Mouse (Mus musculus) limb, embryonic 15.5 days (tissue): Measurements from ENCODE around the gene Cxcr2. TPM values are rescaled to one million over a fixed set of nuclear protein-coding genes. Genes with fewer than 3 reads are reported as not detected.
"Not testable (repeated sequence)": the region's sequence is repeated elsewhere in the genome, so short reads cannot be mapped to it uniquely, and the experiment has no call there.

ENCODE experiments used
- ATAC-seq: fragments of 200-750 bp; cut with Nextera tagmentation; 2 replicates; pipeline ENCODE4 v1.8.0; 2017; ENCODE audit warnings: low read depth, moderate TSS enrichment; ENCODE audit not compliant: insufficient number of reproducible peaks, low FRiP score, low TSS enrichment
- H3K27ac ChIP-seq: fragments of 300-500 bp; sonication (generic); 2 replicates; pipeline ENCODE4 v1.5.1; 2015; ENCODE audit warnings: moderate library complexity, mild to moderate bottlenecking, inconsistent platforms
- H3K27me3 ChIP-seq: fragments of 300-500 bp; sonication (generic); 2 replicates; pipeline ENCODE4 v1.6.1; 2015; ENCODE audit warnings: inconsistent platforms
- H3K36me3 ChIP-seq: fragments of 300-500 bp; sonication (generic); 2 replicates; pipeline ENCODE4 v1.6.1; 2015; ENCODE audit warnings: inconsistent platforms
- H3K4me1 ChIP-seq: fragments of 300-500 bp; sonication (generic); 2 replicates; pipeline ENCODE4 v1.6.1; 2015; ENCODE audit warnings: inconsistent platforms
- H3K4me2 ChIP-seq: fragments of 300-500 bp; sonication (generic); 2 replicates; pipeline ENCODE4 v1.6.1; 2015; ENCODE audit warnings: mild to moderate bottlenecking, inconsistent platforms
- H3K4me3 ChIP-seq: fragments of 300-500 bp; sonication (generic); 2 replicates; pipeline ENCODE4 v1.5.1; 2015; ENCODE audit warnings: mild to moderate bottlenecking, inconsistent platforms
- H3K9ac ChIP-seq: fragments of 300-500 bp; sonication (generic); 2 replicates; pipeline ENCODE4 v1.6.1; 2015; ENCODE audit warnings: inconsistent platforms
- H3K9me3 ChIP-seq: fragments of 300-500 bp; sonication (generic); 2 replicates; pipeline ENCODE4 v1.6.1; 2016; ENCODE audit warnings: inconsistent platforms
- WGBS: fragments of 180-500 bp; shearing (Covaris S2); methylation state at CpG from one replicate; pipeline ENCODE4 v1.1.7; 2015; 5-methylcytosine and 5-hydroxymethylcytosine counted together
- polyA plus RNA-seq: library from polyadenylated mRNA; unstranded; fragments of >200 nt; fragmentation: Nextera tagmentation; extraction: Ambion mirVana; gene quantifications from 2 replicates; pipeline ENCODE4 v1.2.1, GENCODE M21; 2015

Cxcr2 gene
- polyA plus RNA-seq, 1 experiment from 2014 or later: 0.51 TPM

DNA sequence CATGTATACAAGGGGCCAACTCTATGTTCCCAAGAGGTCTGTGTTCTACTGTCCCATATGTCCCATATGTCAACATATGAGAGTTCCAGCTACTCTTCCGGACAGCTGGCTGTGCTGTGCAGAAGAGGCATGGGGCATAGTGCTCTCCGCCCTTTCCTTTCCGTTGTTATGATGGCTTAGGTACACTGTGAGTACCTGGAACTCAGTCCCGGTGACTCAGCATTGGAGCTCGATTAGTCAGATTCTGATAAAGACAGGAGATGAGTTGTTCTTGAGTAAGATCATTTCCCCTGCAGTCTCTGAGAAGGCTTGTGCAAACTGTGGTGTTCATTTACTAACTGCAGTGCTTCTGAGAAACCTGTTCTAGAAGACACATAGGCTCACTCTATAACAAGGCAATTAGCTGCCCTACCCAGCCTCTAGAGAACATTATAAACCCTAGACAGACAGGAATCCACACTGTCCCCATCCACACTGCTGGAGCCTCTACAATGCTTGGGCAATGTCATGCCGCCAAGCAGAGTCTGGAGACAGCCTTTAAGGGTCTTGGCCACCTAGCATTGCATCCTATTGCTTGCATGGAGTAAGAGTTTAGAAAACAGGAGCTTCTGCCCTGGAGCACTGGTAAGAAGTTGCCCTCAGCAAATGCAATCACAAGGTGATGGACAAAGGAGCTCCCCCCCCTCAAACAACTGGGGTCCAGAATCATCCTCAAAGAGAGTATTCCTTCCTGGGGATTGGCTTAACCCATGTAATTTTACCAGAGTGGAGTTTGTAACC, 4.5 kb upstream of the Cxcr2 start:
- H3K27ac ChIP-seq: no peak overlapping the region
- no peaks in the 10 kb centered on the region for H3K36me3 ChIP-seq
- H3K27me3 ChIP-seq: no peaks in the 10 kb centered on the region
- H3K4me2 ChIP-seq: no peak overlapping the region
- no peaks in the 10 kb centered on the region for H3K9me3 ChIP-seq
- H3K9ac ChIP-seq: no peak overlapping the region
- WGBS: 83% methylated on average over 6 of the region's 6 CpGs
- no peaks in the 10 kb centered on the region for H3K4me1 ChIP-seq
- ATAC-seq: no peak
- no peak overlapping the region for H3K4me3 ChIP-seq

DNA sequence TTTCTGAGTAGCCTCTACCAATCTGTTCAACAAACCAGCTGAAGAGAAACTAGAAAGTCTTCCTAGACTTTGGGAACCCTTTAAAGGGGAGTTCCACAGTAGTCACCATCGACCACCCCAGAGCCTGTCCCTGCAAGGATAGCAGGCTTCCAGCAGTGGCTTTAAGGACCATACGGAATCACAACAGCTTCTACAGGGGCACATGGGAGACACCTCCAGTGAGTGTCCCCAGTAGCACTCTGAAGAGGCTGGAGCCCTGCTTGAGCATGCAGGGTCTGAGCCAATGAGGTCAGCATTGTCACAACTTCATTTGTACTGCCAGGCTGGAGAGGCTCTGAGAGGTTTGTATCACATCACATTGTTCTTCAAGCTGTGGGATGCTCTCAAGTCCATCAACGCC, 3.7 kb upstream of the Cxcr2 start:
- Histone ChIP-seq H3K4me3 (no peak overlapping the region), H3K36me3 (no peaks in the 10 kb centered on the region), H3K9me3 (no peaks in the 10 kb centered on the region), H3K9ac (no peak overlapping the region), H3K27me3 (no peaks in the 10 kb centered on the region), H3K4me1 (no peaks in the 10 kb centered on the region), H3K4me2 (no peak overlapping the region), H3K27ac (no peak overlapping the region)
- no peak for ATAC-seq
- WGBS: 73% methylated on average over 3 of the region's 3 CpGs

DNA sequence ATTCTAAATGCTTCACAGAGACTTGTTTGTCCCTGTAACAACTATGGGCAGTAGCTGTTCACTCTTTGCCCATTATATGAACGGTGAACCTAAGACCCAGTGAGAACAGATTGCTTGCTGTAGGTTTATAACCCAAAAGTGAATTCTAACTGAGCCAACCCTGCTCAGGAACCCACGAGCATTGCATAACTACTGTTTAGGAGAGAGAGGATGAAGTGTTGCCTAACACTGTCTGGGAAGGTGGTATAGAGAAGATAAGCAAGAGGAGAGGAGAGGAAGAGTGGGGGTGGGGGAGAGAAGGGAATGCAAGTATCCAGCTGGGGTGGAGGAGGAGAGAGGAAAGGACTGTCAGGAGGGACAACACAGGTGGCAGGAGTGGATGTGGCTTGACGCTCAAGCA, 2.7 kb upstream of the Cxcr2 start:
- no peaks in the 10 kb centered on the region for H3K36me3 ChIP-seq
- H3K4me2 ChIP-seq: no peak overlapping the region
- no peak overlapping the region for H3K27ac ChIP-seq
- no peak overlapping the region for H3K4me3 ChIP-seq
- 67% methylated on average over 3 of the region's 3 CpGs for WGBS
- no peaks in the 10 kb centered on the region for H3K27me3 ChIP-seq
- no peaks in the 10 kb centered on the region for H3K4me1 ChIP-seq
- no peak overlapping the region for H3K9ac ChIP-seq
- no peaks in the 10 kb centered on the region for H3K9me3 ChIP-seq
- no peak for ATAC-seq

DNA sequence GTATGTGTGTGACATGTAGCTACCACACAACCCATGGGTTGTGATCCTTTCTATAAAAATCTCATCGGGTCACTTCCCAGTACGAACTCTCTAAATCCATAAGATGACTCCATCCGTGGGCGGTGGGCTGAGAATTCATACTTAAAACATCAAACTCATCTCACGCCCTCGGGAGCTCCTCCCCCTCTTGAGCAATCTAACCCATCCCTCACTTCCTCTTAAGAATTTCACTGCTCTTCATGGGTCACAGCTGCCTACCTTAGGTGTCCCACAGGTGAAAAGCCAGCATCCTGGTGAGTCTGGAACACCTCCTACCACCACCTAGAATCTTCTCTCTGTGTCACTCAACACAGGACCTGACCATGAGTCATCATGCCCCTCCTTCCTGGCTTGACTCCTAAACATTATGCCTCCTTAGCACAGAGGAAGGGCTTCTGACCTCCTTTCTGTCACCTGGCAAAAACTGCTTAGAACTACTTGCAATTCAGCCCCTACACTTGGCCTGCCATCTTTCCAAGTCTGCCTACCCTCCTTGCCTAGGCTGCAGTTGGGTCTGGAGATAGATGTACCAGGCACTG, 1.7 kb downstream of the Cxcr2 start:
- Histone ChIP-seq H3K9ac (no peak overlapping the region), H3K36me3 (no peaks in the 10 kb centered on the region), H3K9me3 (no peaks in the 10 kb centered on the region), H3K27me3 (no peaks in the 10 kb centered on the region), H3K4me3 (no peak overlapping the region), H3K4me2 (no peak overlapping the region), H3K27ac (no peak overlapping the region), H3K4me1 (no peaks in the 10 kb centered on the region)
- 83% methylated on average over 6 of the region's 6 CpGs for WGBS
- ATAC-seq: no peak

DNA sequence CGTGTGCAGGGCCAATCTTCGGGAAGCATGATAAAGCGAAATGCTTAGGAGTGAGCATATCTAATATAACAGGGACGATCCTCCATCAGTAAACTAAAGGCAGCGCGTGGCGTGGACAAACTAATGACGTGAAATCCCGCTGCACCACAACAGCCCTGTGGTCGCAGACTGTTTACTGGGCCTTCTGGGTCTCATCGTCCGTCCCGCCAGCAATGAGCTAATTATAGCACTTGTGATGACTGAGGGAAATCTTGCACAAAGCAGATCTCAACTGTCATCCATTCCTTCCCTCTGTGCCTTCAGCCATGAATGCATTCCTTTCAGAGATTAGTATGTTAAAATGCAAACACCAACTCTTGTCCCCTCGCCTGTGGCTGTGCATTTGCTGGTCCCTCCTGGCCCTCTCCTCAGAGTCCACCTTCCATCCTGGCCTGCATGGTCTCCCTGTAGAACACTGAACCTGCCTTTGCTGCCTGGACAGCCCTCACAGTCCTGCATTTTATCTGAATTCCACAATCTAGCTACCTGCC, 2.7 kb downstream of the Cxcr2 start:
- H3K9ac ChIP-seq: no peak overlapping the region
- no peak for ATAC-seq
- no peak overlapping the region for H3K4me3 ChIP-seq
- no peaks in the 10 kb centered on the region for H3K36me3 ChIP-seq
- 76% methylated on average over 14 of the region's 14 CpGs for WGBS
- H3K4me1 ChIP-seq: no peaks in the 10 kb centered on the region
- H3K27ac ChIP-seq: no peak overlapping the region
- no peaks in the 10 kb centered on the region for H3K27me3 ChIP-seq
- no peak overlapping the region for H3K4me2 ChIP-seq
- no peaks in the 10 kb centered on the region for H3K9me3 ChIP-seq

DNA sequence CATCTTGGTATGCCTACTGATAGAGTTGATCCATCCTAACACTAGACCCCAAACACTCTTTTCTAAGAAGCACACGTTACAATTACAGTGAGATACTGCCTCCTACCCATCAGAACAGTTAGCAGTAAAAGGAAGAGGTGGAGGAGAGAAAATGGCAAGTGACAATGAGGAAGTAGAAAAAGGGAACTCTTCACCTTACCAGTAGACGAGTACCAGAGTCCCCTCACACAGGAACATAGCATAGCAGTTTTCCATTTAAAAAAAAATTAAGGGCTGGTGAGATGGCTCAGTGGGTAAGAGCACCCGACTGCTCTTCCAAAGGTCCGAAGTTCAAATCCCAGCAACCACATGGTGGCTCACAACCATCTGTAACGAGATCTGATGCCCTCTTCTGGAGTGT, 5.8 kb downstream of the Cxcr2 start:
- not testable (repeated sequence) for H3K4me2 ChIP-seq, H3K9ac ChIP-seq, H3K4me3 ChIP-seq, H3K36me3 ChIP-seq, H3K27ac ChIP-seq, H3K27me3 ChIP-seq, H3K4me1 ChIP-seq, H3K9me3 ChIP-seq, ATAC-seq
- 87% methylated on average over 5 of the region's 5 CpGs for WGBS

DNA sequence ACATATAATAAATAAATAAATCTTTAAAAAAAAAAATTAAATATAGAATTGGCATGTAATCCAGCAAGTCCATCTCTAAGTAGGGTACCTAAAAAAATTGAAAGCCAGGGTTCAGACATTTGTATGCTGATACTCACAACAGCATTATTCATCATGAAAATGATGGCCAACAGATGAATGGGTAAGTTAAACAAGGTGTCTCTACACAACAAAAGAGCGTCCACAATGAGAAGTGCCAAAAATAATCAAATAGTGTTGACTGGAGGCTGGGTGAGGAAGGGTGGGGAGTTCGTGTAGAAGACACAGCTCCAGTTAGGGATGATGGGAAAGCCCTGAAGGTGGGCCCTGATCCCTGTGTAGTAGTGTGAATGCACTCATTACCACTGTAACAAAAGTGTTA, 6.2 kb downstream of the Cxcr2 start:
- no peak overlapping the region for H3K4me2 ChIP-seq
- H3K36me3 ChIP-seq: no peaks in the 10 kb centered on the region
- no peak overlapping the region for H3K27ac ChIP-seq
- H3K4me3 ChIP-seq: no peak overlapping the region
- WGBS: 64% methylated on average over 2 of the region's 2 CpGs
- H3K9me3 ChIP-seq: no peaks in the 10 kb centered on the region
- H3K4me1 ChIP-seq: no peaks in the 10 kb centered on the region
- no peak overlapping the region for H3K9ac ChIP-seq
- ATAC-seq: no peak
- no peaks in the 10 kb centered on the region for H3K27me3 ChIP-seq

GRCm38 (mm10) chr1:74167136-74167535, 13.3 kb downstream of the Cxcr2 start:
- Histone ChIP-seq H3K27me3 (no peaks in the 10 kb centered on the region), H3K4me2 (no peak overlapping the region), H3K9ac (no peak overlapping the region), H3K4me1 (no peaks in the 10 kb centered on the region), H3K27ac (no peak overlapping the region), H3K9me3 (no peaks in the 10 kb centered on the region), H3K4me3 (no peak overlapping the region), H3K36me3 (no peaks in the 10 kb centered on the region)
- WGBS: 71% methylated on average over 5 of the region's 5 CpGs
- no peak for ATAC-seq

GRCm38 (mm10) chr1:74169721-74170120, 15.9 kb downstream of the Cxcr2 start:
- 90% methylated on average over 3 of the region's 3 CpGs for WGBS
- H3K27ac ChIP-seq: no peak overlapping the region
- no peaks in the 10 kb centered on the region for H3K4me1 ChIP-seq
- H3K4me2 ChIP-seq: no peak overlapping the region
- no peak for ATAC-seq
- H3K9me3 ChIP-seq: no peaks in the 10 kb centered on the region
- no peaks in the 10 kb centered on the region for H3K36me3 ChIP-seq
- H3K9ac ChIP-seq: no peak overlapping the region
- no peaks in the 10 kb centered on the region for H3K27me3 ChIP-seq
- no peak overlapping the region for H3K4me3 ChIP-seq

DNA sequence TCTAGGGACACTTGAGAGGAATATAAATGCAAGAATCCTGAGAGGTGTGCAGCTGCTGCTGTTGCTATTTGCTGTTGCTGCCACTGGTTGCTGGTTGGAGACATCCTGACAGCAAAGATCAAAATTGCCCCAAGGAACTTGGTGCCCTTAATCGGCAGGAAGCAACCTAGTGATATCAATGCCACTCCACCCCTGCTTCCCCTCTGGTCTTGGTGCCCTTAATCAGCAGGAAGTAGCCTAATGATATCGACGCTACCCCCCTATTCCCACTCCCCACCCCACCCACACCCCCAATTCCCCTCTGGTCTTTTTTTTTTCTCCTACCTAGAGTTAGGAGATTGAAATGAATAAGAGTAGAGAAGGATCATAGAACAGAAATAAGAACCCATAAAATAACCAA, 18.9 kb downstream of the Cxcr2 start:
- no peaks in the 10 kb centered on the region for H3K4me1 ChIP-seq
- no peak overlapping the region for H3K9ac ChIP-seq
- no peak overlapping the region for H3K27ac ChIP-seq
- 84% methylated on average over 3 of the region's 3 CpGs for WGBS
- H3K36me3 ChIP-seq: no peaks in the 10 kb centered on the region
- no peaks in the 10 kb centered on the region for H3K27me3 ChIP-seq
- no peak overlapping the region for H3K4me2 ChIP-seq
- H3K9me3 ChIP-seq: no peaks in the 10 kb centered on the region
- no peak overlapping the region for H3K4me3 ChIP-seq
- no peak for ATAC-seq

DNA sequence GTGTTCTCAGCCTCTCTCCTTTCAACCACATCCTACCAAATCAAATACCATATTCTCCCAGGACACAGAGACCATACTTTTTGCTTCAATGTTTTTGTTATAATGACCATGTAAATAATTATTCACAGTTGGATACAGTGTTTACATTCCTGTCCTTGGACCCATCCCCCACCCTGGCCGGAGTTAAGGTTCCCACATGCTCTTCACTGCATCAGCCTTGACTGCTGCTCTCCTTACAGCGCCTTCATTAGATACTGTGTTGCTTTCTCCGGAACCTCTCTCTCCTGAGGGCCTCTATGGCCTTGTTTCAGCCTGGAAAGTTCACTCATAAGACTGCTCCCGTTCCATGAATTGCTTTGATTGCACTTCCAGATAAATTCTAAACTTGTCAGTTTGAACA, 21.9 kb downstream of the Cxcr2 start:
- H3K9me3 ChIP-seq: no peaks in the 10 kb centered on the region
- no peak overlapping the region for H3K4me3 ChIP-seq
- no peak overlapping the region for H3K27ac ChIP-seq
- no peak overlapping the region for H3K4me2 ChIP-seq
- H3K4me1 ChIP-seq: 0 out of 2 replicates have a peak, but pooled peaks cover 2% of the 10 kb centered on the region
- ATAC-seq: no peak
- H3K27me3 ChIP-seq: no peaks in the 10 kb centered on the region
- 70% methylated on average over 4 of the region's 4 CpGs for WGBS
- H3K9ac ChIP-seq: no peak overlapping the region
- H3K36me3 ChIP-seq: no peaks in the 10 kb centered on the region

- Histone ChIP-seq H3K27me3 (no peaks in the 10 kb centered on the region), H3K36me3 (no peaks in the 10 kb centered on the region), H3K4me3 (no peak overlapping the region), H3K9ac (no peak overlapping the region), H3K27ac (no peak overlapping the region), H3K4me2 (no peak overlapping the region), H3K9me3 (no peaks in the 10 kb centered on the region), H3K4me1 (0 out of 2 replicates have a peak, but pooled peaks cover 2% of the 10 kb centered on the region)
- WGBS: 83% methylated on average over 3 of the region's 3 CpGs
- ATAC-seq: no peak
Observed at GRCm38 (mm10) chr1:74178618-74179017, 24.8 kb downstream of the Cxcr2 start.
